Mouse (Mus musculus) heart, adult 11 months (tissue): Measurements from ENCODE around the gene Echdc3.
A peak's percentile ranks its signal among the peaks of the same experiment; 100 is the strongest.

ENCODE experiments used
- DNase-seq: peaks from one replicate; pipeline ENCODE4 v3.0.0; 2022

Echdc3 gene

GRCm38 (mm10) chr2:6165771-6166170 is 47.1 kb downstream of the Echdc3 start:
- no peak for DNase-seq

- no peak for DNase-seq
Measured at GRCm38 (mm10) chr2:6164606-6165290, 48.1 kb downstream of the Echdc3 start.

GRCm38 (mm10) chr2:6162366-6163040 is 50.3 kb downstream of the Echdc3 start:
- DNase-seq: peak; percentile 93

GRCm38 (mm10) chr2:6159735-6160134 is 53.1 kb downstream of the Echdc3 start:
- DNase-seq: peak; percentile 13

- DNase-seq: peak; percentile 41
Measured at GRCm38 (mm10) chr2:6159219-6159618, 53.6 kb downstream of the Echdc3 start.

GRCm38 (mm10) chr2:6157635-6158034 is 55.2 kb downstream of the Echdc3 start:
- peak; percentile 36 for DNase-seq

- peak; percentile 72 for DNase-seq
Measured at GRCm38 (mm10) chr2:6157208-6157607, 55.6 kb downstream of the Echdc3 start.

GRCm38 (mm10) chr2:6149801-6150200 is 63.0 kb downstream of the Echdc3 start:
- no peak for DNase-seq

GRCm38 (mm10) chr2:6146901-6147300 is 65.9 kb downstream of the Echdc3 start:
- DNase-seq: no peak

GRCm38 (mm10) chr2:6146257-6146656 is 66.6 kb downstream of the Echdc3 start:
- DNase-seq: no peak

GRCm38 (mm10) chr2:6145611-6146010 is 67.2 kb downstream of the Echdc3 start:
- no peak for DNase-seq

- DNase-seq: no peak
Measured at GRCm38 (mm10) chr2:6142915-6143654, 69.7 kb downstream of the Echdc3 start.

GRCm38 (mm10) chr2:6140572-6141161 is 72.2 kb downstream of the Echdc3 start:
- no peak for DNase-seq
